19 mouse cellular contexts compared by ENCODE assay signal in the genomic region with DNA sequence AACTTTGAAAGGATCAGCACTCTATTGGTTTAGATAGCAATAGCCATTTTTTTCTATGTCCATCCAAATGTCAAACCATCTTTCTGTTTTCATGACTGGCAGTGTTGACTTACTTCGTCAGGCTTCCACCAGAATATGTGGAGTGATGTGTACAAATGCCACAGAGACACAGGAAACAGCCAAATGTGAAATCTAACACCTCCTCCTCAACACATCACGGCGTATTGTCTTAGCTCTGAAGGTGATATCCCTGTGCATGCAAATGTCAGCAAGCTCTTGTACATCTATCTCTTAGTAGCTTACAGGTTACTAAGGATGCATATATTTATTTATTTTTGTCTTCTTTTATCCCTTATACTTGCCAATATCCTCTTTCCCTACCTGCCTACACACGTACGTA.
"Had no signal": no experiment of that assay in that cellular context is flagged by ENCODE, and none has a peak within 500 bp of the region (broad histone marks: within the 10 kb centered on the region; RNA-seq: fewer than 3 reads in every experiment).

No protein-coding gene starts in this region.

- H3K9ac ChIP-seq: liver, embryonic 13.5 days; liver, embryonic 15.5 days; liver, postnatal 0 days; lung, embryonic 15.5 days; midbrain, embryonic 12.5 days; neural tube, embryonic 12.5 days had no signal

- H3K36me3 ChIP-seq: midbrain, embryonic 12.5 days; neural tube, embryonic 12.5 days had no signal

- H3K27ac ChIP-seq: liver, embryonic 13.5 days; liver, embryonic 15.5 days; lung, embryonic 15.5 days; midbrain, embryonic 10.5 days; midbrain, embryonic 12.5 days; neural tube, embryonic 12.5 days had no signal

- H3K4me3 ChIP-seq: liver, embryonic 13.5 days; liver, embryonic 15.5 days; lung, embryonic 15.5 days; midbrain, embryonic 10.5 days; midbrain, embryonic 12.5 days; myocyte; neural tube, embryonic 12.5 days had no signal

- ATAC-seq: liver, postnatal 0 days; midbrain, embryonic 16.5 days had no signal

- H3K9me3 ChIP-seq: liver, embryonic 13.5 days; liver, embryonic 15.5 days; lung, embryonic 15.5 days; midbrain, embryonic 10.5 days; neural tube, embryonic 12.5 days had no signal

- DNase-seq: liver, embryonic 13.5 days; liver, postnatal 0 days; lung, adult 2 months; lung, postnatal 10 days; lung, postnatal 4 days; midbrain, embryonic 14.5 days; retina, postnatal 1 day; right cerebral cortex, adult 18-20 months; right cerebral cortex, postnatal 25 days; thymus, adult 18-20 months; thymus, postnatal 14 days; thymus, postnatal 36 days had no signal

- H3K27me3 ChIP-seq: liver, embryonic 13.5 days; liver, embryonic 15.5 days; lung, embryonic 15.5 days; midbrain, embryonic 12.5 days; neural tube, embryonic 12.5 days had no signal

- H3K4me1 ChIP-seq: lung, embryonic 15.5 days; midbrain, embryonic 10.5 days; midbrain, embryonic 12.5 days; neural tube, embryonic 12.5 days had no signal

- H3K4me2 ChIP-seq: liver, embryonic 13.5 days; liver, embryonic 15.5 days; lung, embryonic 15.5 days; midbrain, embryonic 12.5 days; neural tube, embryonic 12.5 days had no signal
